Mouse (Mus musculus): ENCODE data around the gene 9930022D16Rik.
A peak's percentile ranks its signal among the peaks of the same experiment; 100 is the strongest.

The 9930022D16Rik gene

GRCm38 (mm10) chr11:109413617-109414016, at the start of gene 9930022D16Rik:
9930022D16Rik (plus strand) TSS chr11:109413917.
- no peak for DNase-seq

DNA sequence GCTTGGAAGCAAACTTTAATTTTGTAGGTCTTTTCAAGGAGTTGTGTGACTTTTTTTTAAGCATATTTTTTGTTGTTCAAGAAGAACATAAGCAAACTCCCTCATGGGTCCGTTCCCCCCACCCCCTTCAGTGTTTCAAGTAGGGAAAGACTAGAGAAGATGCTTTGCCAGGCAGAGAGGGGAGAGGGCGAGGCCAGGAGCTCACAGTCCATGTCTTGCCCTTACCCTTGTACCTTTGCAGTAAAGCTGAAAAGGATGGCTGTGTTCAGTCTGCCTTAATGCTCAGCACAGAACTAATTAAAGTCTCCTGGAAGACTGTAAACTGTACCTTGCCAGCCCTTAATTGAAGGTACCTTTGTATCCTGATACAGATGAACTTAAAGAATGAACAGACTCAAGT, 49.4 kb upstream of the 9930022D16Rik start:
- DNase-seq, result peak; percentile 32 to 64

DNA sequence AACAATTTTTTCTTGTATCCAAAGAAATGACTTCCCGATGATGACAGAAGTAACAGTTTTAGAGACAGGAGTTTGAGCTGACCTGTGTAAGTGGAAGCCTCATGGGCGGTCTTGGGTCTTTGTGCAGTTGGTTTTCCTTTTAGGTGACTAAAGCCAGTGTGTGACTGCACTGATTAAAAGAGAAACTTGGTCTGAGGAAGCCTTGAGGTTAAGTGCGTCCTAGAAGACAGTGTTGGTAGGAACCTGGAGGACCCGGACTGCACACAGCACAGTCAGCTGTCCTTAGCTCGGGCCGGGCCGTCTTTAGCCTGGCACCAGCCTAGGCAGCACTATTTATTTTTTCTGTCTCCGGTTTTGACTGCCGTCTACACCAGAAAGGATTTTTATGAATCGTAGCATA, 48.8 kb upstream of the 9930022D16Rik start:
- DNase-seq, result no peak

DNA sequence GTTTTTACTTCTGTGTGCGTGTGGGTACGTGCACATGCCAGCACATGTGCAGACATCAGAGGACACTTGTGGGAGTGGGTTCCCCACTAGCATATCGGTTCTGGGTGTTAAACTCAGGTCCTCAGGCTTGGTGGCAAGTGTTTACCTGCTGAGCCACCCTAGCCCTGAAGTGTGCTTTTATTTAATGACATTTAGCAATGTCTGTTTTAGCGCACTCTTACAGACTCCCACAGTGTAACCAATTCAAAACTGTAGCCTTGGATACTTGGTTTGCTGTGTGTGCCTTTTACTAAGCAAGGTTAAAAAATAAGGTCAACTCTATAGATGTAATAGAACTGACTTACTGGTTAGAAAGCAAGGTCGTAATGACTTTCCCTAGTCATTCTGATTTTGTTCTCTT, 47.9 kb upstream of the 9930022D16Rik start:
- DNase-seq, result no peak

- peak; percentile 31 to 45 for DNase-seq
Measured at GRCm38 (mm10) chr11:109366802-109367579, 46.7 kb upstream of the 9930022D16Rik start.

DNA sequence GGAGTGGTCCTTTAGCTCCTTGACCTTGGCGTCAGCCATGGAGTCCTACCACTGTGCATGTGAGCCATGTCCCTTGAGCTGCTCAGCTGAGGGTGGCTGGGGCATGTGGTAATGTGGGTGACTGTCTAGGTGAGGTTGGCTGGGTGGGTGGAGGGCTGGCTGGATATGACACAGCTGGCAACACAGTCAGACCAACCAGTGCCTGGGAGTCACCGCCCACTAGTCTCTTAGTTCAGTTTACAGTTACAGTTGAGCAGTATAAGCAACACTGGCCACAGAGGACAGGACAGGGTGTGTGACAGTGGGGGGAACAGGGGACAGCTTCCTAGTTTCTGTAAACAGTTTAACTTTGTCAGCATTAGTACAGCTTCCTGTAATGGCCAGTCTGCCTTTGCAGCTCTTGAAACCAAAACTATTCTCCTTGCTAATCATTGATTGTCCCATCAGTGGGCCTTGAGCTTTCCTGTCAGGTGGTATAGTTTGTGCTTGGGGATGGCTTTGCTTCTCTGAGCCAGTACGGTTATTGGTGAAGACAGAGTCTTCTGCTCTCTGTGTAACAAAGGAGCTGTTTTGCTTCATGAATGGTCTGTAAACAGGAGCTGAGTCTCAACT, 44.6 kb upstream of the 9930022D16Rik start:
- peak; percentile 25 to 63 for DNase-seq

- DNase-seq, result peak in 1 of 2 experiments; percentile 28
Measured at GRCm38 (mm10) chr11:109375412-109375811, 38.3 kb upstream of the 9930022D16Rik start.

- peak in 1 of 2 experiments; percentile 14 for DNase-seq
Measured at GRCm38 (mm10) chr11:109376484-109377143, 37.1 kb upstream of the 9930022D16Rik start.

- DNase-seq, result no peak
Measured at GRCm38 (mm10) chr11:109377477-109377876, 36.2 kb upstream of the 9930022D16Rik start.

DNA sequence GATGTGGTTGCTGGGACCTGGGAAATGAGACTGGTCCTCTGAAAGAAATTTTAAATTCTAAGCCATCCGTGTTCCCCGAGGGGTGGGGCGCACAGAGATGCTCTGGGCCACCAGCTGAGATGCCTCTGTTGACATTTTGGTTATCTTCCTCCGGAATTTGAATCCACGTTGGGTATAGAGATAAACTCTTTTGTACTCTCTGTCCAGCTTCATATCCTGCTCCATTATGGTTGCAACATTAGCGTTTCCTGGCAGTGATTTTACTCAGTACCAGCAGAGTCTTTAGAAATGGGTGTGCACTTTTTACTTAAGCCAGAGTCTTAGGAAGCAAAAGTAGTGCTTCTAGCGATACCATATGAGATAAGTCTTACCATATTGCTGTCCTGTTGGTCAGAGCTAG, 35.7 kb upstream of the 9930022D16Rik start:
- no peak for DNase-seq

DNA sequence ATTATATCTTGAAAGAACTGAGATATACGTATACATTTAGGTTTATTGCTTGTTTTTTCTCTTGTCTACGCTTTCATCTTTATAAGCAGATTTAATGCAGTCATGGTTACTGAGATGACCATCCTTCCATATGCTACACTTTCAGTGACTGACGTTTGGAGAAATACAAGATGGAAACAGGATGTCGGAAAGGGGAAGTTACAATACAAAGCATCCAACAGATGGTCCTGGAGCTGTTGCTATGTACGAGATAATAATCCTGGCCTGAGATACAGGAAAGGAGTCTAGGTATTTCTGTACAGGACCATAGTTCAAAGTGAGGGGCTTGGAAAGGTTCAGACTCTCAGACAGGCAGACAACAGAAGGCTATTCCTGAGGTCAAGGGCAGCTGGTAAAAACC, 33.1 kb upstream of the 9930022D16Rik start:
- no peak for DNase-seq

DNA sequence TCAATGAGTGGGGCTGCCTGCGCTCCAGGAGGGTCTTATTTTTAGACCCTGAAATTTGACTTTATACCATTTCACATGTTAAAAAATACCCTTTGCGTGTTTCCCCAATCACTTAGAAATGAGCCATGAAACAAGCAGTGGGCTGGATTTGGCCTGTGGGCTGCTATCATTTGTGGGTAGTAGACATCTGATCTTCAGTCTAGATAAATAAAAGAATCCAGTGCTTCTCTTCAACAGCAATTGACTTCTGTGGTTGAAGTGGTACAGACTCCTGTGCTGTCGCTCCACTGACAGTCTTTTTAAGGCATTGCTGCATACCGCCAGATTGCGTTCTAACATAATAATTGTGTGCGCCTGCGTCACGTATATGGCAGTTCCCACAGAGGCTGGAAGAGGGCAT, 28.4 kb upstream of the 9930022D16Rik start:
- no peak for DNase-seq

GRCm38 (mm10) chr11:109389046-109389445, 24.7 kb upstream of the 9930022D16Rik start:
- peak in 1 of 2 experiments; percentile 38 for DNase-seq

DNA sequence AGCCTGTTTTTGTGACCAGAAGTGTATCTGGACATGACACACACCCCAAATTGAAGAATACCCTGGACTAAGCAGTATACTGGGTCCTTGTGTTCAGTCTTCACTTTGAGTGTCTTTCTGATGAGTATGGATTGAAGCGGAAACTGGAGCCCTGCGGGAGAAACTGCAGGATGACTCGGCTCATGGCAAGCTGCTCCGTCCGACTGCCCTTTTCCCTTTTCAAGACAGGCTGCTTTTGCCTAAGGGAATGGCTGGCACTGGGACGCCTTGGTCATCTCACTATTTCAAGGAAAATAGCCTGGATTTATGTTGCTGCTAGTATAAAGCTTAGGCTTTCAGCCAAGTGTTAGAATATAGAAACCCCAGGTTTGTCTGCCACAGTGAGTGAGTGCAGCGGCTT, 22.5 kb upstream of the 9930022D16Rik start:
- no peak for DNase-seq

DNA sequence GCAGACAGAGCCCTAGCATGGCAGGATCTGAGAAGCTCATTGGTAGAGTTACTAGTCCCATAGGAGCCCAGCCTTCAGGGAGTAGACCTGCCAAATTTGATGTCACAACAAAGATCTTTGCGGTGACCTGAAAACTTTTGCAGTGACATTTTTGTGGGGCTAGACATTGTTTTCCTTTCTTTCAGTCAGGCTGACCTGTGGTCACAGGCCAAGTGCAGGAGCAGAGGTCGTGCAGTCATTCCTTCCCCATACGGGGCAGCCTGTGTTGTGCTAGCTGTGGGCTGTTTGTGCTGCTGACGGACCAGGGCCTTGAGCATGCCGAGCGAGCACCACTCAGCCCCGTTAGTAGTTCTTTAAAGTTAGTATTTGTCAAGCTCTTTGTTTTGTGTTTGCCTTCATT, 22.0 kb upstream of the 9930022D16Rik start:
- DNase-seq, result peak; percentile 34 to 46

DNA sequence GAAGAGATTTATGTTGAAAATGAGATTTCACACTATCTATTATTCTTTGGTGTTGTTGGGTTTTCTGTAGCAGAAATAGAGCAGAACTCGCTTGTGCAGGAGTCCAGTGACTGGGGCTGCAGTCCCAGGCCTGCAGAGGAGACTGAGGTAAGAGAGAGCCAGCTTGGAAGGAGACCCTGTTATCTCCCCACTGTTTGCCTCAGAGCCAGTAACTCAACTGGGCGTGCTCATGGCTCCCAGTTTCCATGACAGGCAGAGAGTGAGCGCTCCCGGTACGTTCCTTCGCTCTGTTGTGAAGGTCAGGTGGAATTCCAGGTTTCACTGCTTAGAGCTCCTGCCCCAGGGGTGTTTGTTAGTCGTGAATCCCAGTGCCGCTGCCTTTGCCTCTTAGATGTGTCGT, 21.1 kb upstream of the 9930022D16Rik start:
- DNase-seq, result no peak

GRCm38 (mm10) chr11:109394758-109395157, 19.0 kb upstream of the 9930022D16Rik start:
- peak; percentile 41 to 66 for DNase-seq

GRCm38 (mm10) chr11:109395291-109395690, 18.4 kb upstream of the 9930022D16Rik start:
- DNase-seq, result peak; percentile 27 to 68

DNA sequence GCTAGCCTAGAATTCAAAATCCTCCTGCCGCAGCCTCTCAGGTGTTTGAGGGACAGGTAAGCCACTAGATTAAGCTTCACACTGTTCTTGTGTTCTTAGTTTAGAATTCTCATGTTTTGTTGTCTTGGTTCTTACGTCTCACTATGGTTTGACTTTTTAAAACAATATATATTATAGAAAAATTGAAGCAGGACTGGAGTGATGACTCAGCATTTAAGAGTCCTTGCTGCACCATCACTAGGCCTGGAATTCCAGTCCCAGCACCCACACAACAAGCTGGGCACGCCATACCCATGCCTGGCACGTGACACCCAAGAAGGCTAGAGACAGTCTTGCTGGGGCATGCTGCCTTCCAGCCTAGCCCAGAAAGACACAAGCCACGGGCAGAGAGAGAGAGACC, 7.3 kb upstream of the 9930022D16Rik start:
- no peak for DNase-seq

DNA sequence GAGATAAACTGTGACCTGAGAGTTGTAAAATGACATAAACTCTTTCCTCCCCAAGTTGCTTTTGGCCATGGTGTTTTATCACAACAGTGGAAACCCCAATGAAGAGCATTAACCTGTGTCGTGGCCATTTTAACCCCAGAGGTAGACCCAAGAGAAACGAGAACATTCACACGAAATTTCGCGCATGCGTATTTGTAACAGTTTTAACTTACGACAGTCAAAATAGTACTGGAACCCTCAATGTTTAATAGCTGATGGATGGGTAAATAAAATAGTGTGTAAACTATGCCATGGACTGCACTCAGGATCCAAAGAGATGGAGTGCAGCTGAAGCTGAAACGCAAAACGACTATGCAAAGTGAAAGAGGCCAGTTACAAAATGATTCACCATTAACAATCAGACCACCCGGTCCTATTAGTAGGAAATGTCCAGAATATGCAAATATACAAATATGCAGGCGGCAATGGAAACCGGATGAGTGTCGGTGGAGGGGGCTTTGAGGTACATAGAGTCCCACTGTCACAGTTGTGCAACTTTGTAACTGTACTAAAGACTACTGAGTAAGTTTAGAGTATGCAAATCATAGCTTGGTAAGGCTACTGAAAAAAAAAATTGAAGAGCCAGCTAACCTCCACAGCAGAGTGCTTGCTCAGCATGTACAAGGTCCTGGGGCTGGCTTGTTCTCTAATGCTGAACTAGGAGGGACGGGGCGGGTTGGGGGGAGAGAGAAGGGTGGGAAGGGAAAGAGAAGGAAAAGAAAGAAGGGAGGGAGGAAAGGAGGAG, 3.3 kb upstream of the 9930022D16Rik start:
- DNase-seq, result no peak

DNA sequence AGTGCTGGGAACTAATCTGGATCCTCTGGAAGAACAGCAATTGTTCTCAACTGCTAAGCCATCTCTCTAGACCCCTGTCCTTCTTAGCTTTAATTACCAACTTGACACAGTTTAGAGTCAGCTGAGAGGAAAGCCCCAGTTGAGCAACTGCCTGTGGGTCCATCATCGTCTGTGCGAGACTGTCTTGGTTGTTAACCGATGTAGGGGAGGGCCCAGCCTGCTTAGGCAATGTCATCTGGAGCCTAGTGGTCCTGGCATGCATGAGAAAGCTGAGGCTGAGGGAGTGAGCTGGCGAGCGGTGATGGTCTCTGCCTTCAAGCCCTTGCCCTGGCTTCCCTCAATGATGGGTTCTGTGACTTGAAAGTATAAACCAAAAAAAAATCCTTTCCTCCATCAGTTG, 1.1 kb downstream of the 9930022D16Rik start:
- DNase-seq, result no peak

GRCm38 (mm10) chr11:109416709-109417420, 3.1 kb downstream of the 9930022D16Rik start:
- no peak for DNase-seq
